Mouse (Mus musculus): ENCODE measurements around the gene Ophn1. TPM values are rescaled to one million over a fixed set of nuclear protein-coding genes. Genes with fewer than 3 reads are reported as not detected.

The Ophn1 gene
- polyA plus RNA-seq, 1 experiment from 2014 or later = 16.0 TPM

DNA sequence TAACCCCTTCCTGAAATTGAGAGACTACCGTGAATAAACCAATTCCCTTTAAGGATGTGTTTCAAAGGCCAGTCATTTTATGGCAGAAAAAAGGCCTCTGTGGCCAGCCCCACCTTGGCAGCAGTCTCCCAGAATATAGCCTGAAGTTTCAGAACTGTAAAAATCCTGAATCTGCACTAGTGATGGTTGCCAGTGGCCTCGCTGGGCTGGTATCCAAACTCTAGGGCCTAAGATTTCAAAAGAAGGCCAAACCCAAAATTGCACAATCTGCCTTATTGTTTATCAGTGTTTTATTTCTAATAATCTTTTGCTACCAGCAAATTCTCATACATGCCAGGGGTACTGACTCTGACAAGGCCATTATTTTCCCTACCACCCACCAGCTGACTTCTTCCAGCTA is 34.8 kb downstream of the Ophn1 start:
- H3K9ac ChIP-seq (replicated peaks; ENCODE audit: low read length) = no peak overlapping the region
- H3K4me2 ChIP-seq (replicated peaks; ENCODE audit: low read depth, low read length) = no peak overlapping the region
- WGBS = 78% methylated on average over 2 of the region's 2 CpGs

GRCm38 (mm10) chrX:98850869-98851268 is 40.0 kb downstream of the Ophn1 start:
- Histone ChIP-seq H3K4me3 (ENCODE audit: low read length) (no peak overlapping the region), H3K36me3 (ENCODE audit: insufficient read depth, low read length) (no peaks in the 10 kb centered on the region), H3K9me3 (ENCODE audit: low read length) (no peaks in the 10 kb centered on the region), H3K27me3 (ENCODE audit: insufficient read depth, low read length) (peaks cover 6% of the 10 kb centered on the region; the same call in 1 of the 2 replicates), H3K4me2 (replicated peaks; ENCODE audit: low read depth, low read length) (no peak overlapping the region), H3K4me1 (ENCODE audit: insufficient read depth, low read length) (no peaks in the 10 kb centered on the region), H3K27ac (ENCODE audit: low read length) (no peak overlapping the region), H3K9ac (replicated peaks; ENCODE audit: low read length) (no peak overlapping the region)
- ATAC-seq (ENCODE audit: low FRiP score, low TSS enrichment) = no peak
- 87% methylated on average over 6 of the region's 6 CpGs for WGBS

More for the DNA sequence above, 34.8 kb downstream of the Ophn1 start:
- no peak for ATAC-seq (ENCODE audit: low FRiP score, low TSS enrichment)
- Histone ChIP-seq H3K27me3 (ENCODE audit: insufficient read depth, low read length) (no peaks in the 10 kb centered on the region; the same call in 1 of the 2 replicates), H3K36me3 (ENCODE audit: insufficient read depth, low read length) (no peaks in the 10 kb centered on the region), H3K4me1 (ENCODE audit: insufficient read depth, low read length) (no peaks in the 10 kb centered on the region), H3K4me3 (ENCODE audit: low read length) (no peak overlapping the region), H3K27ac (ENCODE audit: low read length) (no peak overlapping the region), H3K9me3 (ENCODE audit: low read length) (no peaks in the 10 kb centered on the region)

- 61% methylated on average over 2 of the region's 2 CpGs for WGBS
- Histone ChIP-seq H3K4me2 (replicated peaks; ENCODE audit: low read depth, low read length) (no peak overlapping the region), H3K9me3 (ENCODE audit: low read length) (no peaks in the 10 kb centered on the region), H3K4me1 (ENCODE audit: insufficient read depth, low read length) (no peaks in the 10 kb centered on the region), H3K36me3 (ENCODE audit: insufficient read depth, low read length) (no peaks in the 10 kb centered on the region), H3K9ac (replicated peaks; ENCODE audit: low read length) (no peak overlapping the region), H3K27me3 (ENCODE audit: insufficient read depth, low read length) (peaks cover 4% of the 10 kb centered on the region; the same call in 1 of the 2 replicates), H3K27ac (ENCODE audit: low read length) (no peak overlapping the region), H3K4me3 (ENCODE audit: low read length) (no peak overlapping the region)
- ATAC-seq (ENCODE audit: low FRiP score, low TSS enrichment) = no peak
These were observed 49.2 kb downstream of the Ophn1 start for GRCm38 (mm10) chrX:98841606-98842005.

DNA sequence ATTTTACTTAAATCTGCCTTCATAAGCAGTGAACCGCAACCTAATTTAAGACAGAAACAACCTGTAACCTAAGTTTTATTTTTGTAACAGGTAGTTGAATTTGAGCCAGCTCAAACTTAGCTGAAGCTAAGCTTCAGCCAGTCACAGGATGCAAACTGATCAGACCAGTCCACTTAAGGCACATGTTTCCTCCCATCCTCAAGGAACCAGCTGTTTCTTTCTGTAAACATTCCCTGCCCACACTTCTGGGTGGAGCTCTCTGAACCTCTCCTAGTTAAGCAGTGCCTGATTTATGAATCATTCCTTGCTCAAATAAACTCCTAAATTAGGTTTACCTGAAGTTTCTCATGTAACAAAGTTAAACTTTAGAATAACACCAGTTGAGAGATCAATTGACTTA is 54.8 kb downstream of the Ophn1 start:
- Histone ChIP-seq H3K9me3 (ENCODE audit: low read length) (no peaks in the 10 kb centered on the region), H3K27me3 (ENCODE audit: insufficient read depth, low read length) (peaks cover 7% of the 10 kb centered on the region; the same call in 1 of the 2 replicates)

DNA sequence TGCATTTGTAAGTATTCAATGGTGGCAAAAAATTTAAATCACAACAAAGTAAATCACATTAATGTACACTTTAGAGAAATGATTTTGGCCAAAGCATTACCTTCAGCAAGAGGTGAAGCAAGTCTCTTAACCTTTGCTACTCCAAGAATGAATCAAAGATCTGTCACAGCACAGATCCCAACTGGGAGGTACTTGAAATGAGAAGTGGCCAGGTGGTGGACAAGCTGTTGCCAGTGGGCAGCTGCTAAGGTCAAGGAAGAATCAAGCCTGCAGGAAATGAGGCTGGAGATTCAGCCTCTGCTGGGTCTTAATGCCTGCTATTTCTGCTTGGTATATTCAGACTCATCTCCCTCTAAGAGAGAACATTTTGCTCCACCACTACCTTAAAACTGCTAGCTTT is 87.0 kb downstream of the Ophn1 start:
- no peak for ATAC-seq (ENCODE audit: low FRiP score, low TSS enrichment)

More for the DNA sequence above, 54.8 kb downstream of the Ophn1 start:
- Histone ChIP-seq H3K4me1 (ENCODE audit: insufficient read depth, low read length) (no peaks in the 10 kb centered on the region), H3K4me3 (ENCODE audit: low read length) (no peak overlapping the region), H3K36me3 (ENCODE audit: insufficient read depth, low read length) (no peaks in the 10 kb centered on the region), H3K27ac (ENCODE audit: low read length) (no peak overlapping the region), H3K4me2 (replicated peaks; ENCODE audit: low read depth, low read length) (no peak overlapping the region), H3K9ac (replicated peaks; ENCODE audit: low read length) (no peak overlapping the region)
- no peak for ATAC-seq (ENCODE audit: low FRiP score, low TSS enrichment)
- WGBS = 68% methylated on average over 1 of the region's 1 CpGs

GRCm38 (mm10) chrX:98774247-98774950 is 116.4 kb downstream of the Ophn1 start:
- H3K4me3 ChIP-seq (ENCODE audit: low read length) = no peak overlapping the region
- no peak overlapping the region for H3K9ac ChIP-seq (replicated peaks; ENCODE audit: low read length)
- ATAC-seq (ENCODE audit: low FRiP score, low TSS enrichment) = no peak
- no peaks in the 10 kb centered on the region for H3K36me3 ChIP-seq (ENCODE audit: insufficient read depth, low read length)
- H3K27ac ChIP-seq (ENCODE audit: low read length) = no peak overlapping the region
- no peaks in the 10 kb centered on the region for H3K4me1 ChIP-seq (ENCODE audit: insufficient read depth, low read length)
- no peak overlapping the region for H3K4me2 ChIP-seq (replicated peaks; ENCODE audit: low read depth, low read length)
- H3K9me3 ChIP-seq (ENCODE audit: low read length) = no peaks in the 10 kb centered on the region
- H3K27me3 ChIP-seq (ENCODE audit: insufficient read depth, low read length) = 0 out of 2 replicates have a peak, but pooled peaks cover 3% of the 10 kb centered on the region
- WGBS = 82% methylated on average over 4 of the region's 4 CpGs

More for the DNA sequence above, 87.0 kb downstream of the Ophn1 start:
- Histone ChIP-seq H3K36me3 (ENCODE audit: insufficient read depth, low read length) (no peaks in the 10 kb centered on the region), H3K4me3 (ENCODE audit: low read length) (no peak overlapping the region), H3K4me1 (ENCODE audit: insufficient read depth, low read length) (no peaks in the 10 kb centered on the region), H3K27ac (ENCODE audit: low read length) (no peak overlapping the region), H3K27me3 (ENCODE audit: insufficient read depth, low read length) (no peaks in the 10 kb centered on the region; the same call in 1 of the 2 replicates), H3K4me2 (replicated peaks; ENCODE audit: low read depth, low read length) (no peak overlapping the region), H3K9ac (replicated peaks; ENCODE audit: low read length) (no peak overlapping the region), H3K9me3 (ENCODE audit: low read length) (no peaks in the 10 kb centered on the region)

- Histone ChIP-seq H3K27ac (ENCODE audit: low read length) (no peak overlapping the region), H3K4me1 (ENCODE audit: insufficient read depth, low read length) (no peaks in the 10 kb centered on the region), H3K36me3 (ENCODE audit: insufficient read depth, low read length) (no peaks in the 10 kb centered on the region), H3K4me3 (ENCODE audit: low read length) (no peak overlapping the region), H3K27me3 (ENCODE audit: insufficient read depth, low read length) (no peaks in the 10 kb centered on the region), H3K9ac (replicated peaks; ENCODE audit: low read length) (no peak overlapping the region), H3K4me2 (replicated peaks; ENCODE audit: low read depth, low read length) (no peak overlapping the region), H3K9me3 (ENCODE audit: low read length) (no peaks in the 10 kb centered on the region)
- no peak for ATAC-seq (ENCODE audit: low FRiP score, low TSS enrichment)
- 66% methylated on average over 2 of the region's 2 CpGs for WGBS
These were observed 135.7 kb downstream of the Ophn1 start for GRCm38 (mm10) chrX:98755089-98755488.

GRCm38 (mm10) chrX:98751279-98751817 is 139.5 kb downstream of the Ophn1 start:
- H3K27ac ChIP-seq (ENCODE audit: low read length) = no peak overlapping the region
- no peak overlapping the region for H3K4me3 ChIP-seq (ENCODE audit: low read length)
- no peaks in the 10 kb centered on the region for H3K9me3 ChIP-seq (ENCODE audit: low read length)
- H3K4me2 ChIP-seq (replicated peaks; ENCODE audit: low read depth, low read length) = no peak overlapping the region
- ATAC-seq (ENCODE audit: low FRiP score, low TSS enrichment) = no peak
- H3K27me3 ChIP-seq (ENCODE audit: insufficient read depth, low read length) = no peaks in the 10 kb centered on the region
- H3K4me1 ChIP-seq (ENCODE audit: insufficient read depth, low read length) = no peaks in the 10 kb centered on the region
- WGBS = 82% methylated on average over 1 of the region's 1 CpGs
- H3K36me3 ChIP-seq (ENCODE audit: insufficient read depth, low read length) = no peaks in the 10 kb centered on the region
- H3K9ac ChIP-seq (replicated peaks; ENCODE audit: low read length) = no peak overlapping the region

- Histone ChIP-seq H3K27me3 (ENCODE audit: insufficient read depth, low read length) (no peaks in the 10 kb centered on the region; the same call in 1 of the 2 replicates), H3K36me3 (ENCODE audit: insufficient read depth, low read length) (no peaks in the 10 kb centered on the region), H3K9ac (replicated peaks; ENCODE audit: low read length) (no peak overlapping the region), H3K27ac (ENCODE audit: low read length) (no peak overlapping the region), H3K4me3 (ENCODE audit: low read length) (no peak overlapping the region), H3K9me3 (ENCODE audit: low read length) (no peaks in the 10 kb centered on the region), H3K4me1 (ENCODE audit: insufficient read depth, low read length) (no peaks in the 10 kb centered on the region), H3K4me2 (replicated peaks; ENCODE audit: low read depth, low read length) (no peak overlapping the region)
- 85% methylated on average over 5 of the region's 5 CpGs for WGBS
- ATAC-seq (ENCODE audit: low FRiP score, low TSS enrichment) = no peak
These were observed 154.1 kb downstream of the Ophn1 start for GRCm38 (mm10) chrX:98736758-98737157.

DNA sequence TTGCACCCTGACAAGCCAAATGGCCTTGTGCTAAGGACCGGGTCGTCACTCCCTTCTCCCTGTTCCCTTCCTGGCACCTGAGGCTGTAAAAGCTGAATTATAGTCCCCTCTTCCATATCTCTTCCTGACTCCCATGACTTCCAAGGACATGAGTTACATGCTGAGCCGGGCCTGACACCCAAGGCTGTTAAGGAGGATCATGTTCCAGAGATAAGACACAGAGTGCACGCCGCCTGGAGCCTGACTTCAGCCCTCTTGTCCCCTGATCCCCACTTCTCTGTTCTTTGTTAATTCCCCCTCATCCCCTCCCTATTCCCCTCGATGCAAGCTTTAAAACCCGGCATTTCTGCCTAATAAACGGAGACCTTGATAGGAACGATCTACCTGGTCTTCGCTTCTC is 167.8 kb downstream of the Ophn1 start:
- Histone ChIP-seq H3K4me3 (ENCODE audit: low read length) (no peak overlapping the region), H3K27ac (ENCODE audit: low read length) (no peak overlapping the region), H3K4me2 (replicated peaks; ENCODE audit: low read depth, low read length) (no peak overlapping the region), H3K4me1 (ENCODE audit: insufficient read depth, low read length) (no peaks in the 10 kb centered on the region), H3K9ac (replicated peaks; ENCODE audit: low read length) (no peak overlapping the region), H3K27me3 (ENCODE audit: insufficient read depth, low read length) (no peaks in the 10 kb centered on the region; the same call in 1 of the 2 replicates), H3K36me3 (ENCODE audit: insufficient read depth, low read length) (no peaks in the 10 kb centered on the region), H3K9me3 (ENCODE audit: low read length) (no peaks in the 10 kb centered on the region)
- 49% methylated on average over 10 of the region's 10 CpGs for WGBS
- no peak for ATAC-seq (ENCODE audit: low FRiP score, low TSS enrichment)
